Mouse (Mus musculus): ENCODE results near the gene Asic4. TPM values are rescaled to one million over a fixed set of nuclear protein-coding genes. Genes with fewer than 3 reads are reported as not detected.

Asic4 gene
- total RNA-seq, 2 experiments from 2014 or later: 8.7 to 13.2 TPM

DNA sequence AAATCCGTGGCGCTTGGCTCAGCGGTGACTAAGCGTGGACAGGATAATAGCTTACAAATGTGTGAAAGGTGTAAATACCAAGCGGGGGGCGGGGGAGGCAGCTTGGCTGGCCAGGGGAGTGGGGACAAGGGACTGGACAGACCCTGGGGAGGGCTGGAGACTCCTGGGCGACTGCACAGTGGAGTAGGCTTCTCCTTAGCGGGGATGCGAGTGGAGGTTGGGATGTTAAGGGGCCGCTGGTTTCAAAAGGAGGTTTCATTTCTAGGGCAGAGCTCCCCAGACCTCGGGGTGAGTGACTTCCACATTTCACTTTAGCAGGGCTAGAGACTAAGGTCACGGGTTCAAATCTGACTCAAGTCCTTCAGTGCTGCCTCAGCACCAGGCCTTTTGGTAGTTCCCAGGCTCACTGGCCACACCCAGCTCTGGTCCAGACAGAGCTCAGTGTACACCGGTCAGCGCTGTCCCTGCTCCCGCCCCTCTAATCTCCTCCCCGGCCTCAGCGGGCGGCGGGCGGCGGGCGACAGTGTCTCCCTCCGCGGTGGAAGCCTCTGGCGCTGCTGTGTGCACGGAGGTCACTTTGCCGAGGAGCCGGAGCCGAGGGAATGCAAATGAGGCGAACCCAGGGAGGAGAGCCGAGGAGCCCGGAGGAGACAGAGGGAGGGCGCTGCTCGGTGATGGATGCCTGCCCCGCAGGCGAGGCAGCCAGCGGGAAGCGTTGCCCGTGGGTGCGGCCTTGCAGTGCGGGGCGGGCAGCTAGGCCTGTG is 8.0 kb downstream of the Asic4 start:
- H3K27ac ChIP-seq: peak overlapping the region; percentile 88
- intact Hi-C loops (cut with DNase I): loop anchor here (2.0 kb wide), 1 partner anchor 13 kb away; no protein-coding TSS in a partner anchor
- DNase-seq (ENCODE audit: extremely low spot score in 1 of 2, low spot score in 2 of 2): peak; percentile 57 to 62
- no peak; the same call in 1 of the 2 replicates for TF ChIP-seq CTCF (IDR thresholded peaks at IDR 0.05)
- H3K4me3 ChIP-seq: peak overlapping the region; percentile 43

DNA sequence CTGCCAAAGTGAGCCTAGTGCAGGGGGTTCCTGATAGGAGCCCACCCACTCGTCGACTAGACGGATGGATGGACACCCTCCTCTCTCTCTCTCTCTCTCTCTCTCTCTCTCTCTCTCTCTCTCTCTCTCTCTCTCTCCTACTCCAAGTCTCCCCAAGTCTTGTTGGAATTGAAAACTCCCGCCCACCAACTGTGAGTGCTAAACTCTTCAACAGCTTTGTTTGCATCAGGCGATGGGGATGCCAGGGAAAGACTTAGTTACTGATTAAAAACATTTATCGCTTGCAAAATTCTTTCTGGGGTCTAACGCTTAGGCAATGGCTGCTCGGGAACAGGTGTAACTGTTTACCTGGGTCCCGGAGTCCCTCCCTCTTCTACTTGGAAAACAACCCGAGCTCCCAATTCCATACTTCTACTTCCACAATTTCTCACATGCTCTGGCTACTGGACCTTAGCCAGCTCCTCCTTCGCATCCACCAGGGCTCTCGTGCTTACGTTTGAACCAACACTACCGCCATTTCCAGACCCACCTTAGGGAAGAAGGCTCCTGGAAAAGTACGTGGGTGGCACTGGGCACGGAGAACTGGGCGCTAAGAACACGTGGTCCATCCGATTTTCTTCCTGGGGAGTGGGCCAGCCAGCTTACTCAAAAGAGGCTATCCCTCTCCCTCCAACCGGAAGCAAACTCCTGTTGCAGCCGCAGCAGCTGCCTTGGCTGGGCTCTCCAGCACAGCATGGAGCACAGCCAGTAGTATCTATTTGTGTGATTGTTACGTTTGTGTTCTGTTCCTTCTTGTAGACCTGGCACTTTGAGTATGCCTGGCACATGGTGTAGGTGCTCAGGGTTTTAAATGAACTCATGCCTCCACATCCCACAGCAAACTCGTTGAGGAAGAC is 8.8 kb downstream of the Asic4 start:
- peak overlapping the region; percentile 88 for H3K27ac ChIP-seq
- TF ChIP-seq CTCF (IDR thresholded peaks at IDR 0.05): no peak
- intact Hi-C loops (cut with DNase I): loop anchor here (2.0 kb wide), 1 partner anchor 14 kb away; no protein-coding TSS in a partner anchor
- H3K4me3 ChIP-seq: peak overlapping the region; percentile 43
- DNase-seq (ENCODE audit: extremely low spot score in 1 of 2, low spot score in 2 of 2): peak in 1 of 2 experiments; percentile 70

DNA sequence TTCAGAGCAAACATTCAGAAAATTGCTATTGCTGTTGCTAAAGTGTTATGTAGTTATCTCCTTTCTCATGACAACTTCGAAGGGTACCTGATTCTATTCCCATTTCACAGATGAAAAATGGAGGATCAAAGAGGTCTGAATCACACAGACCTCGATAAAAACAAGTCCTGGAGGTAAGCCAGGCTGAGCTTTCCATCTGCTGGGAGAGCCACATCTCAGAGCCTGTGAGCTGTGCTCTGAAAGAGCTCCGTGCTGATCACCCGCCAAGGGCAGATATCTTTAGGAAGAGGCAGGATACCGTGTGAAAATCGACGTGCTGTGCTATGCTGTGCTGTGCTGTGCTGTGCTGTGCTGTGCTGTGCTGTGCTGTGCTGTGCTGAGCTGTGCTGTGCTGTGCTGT is 10.1 kb downstream of the Asic4 start:
- no peak overlapping the region for H3K27ac ChIP-seq
- H3K4me3 ChIP-seq: no peak overlapping the region
- DNase-seq (ENCODE audit: extremely low spot score in 1 of 2, low spot score in 2 of 2): no peak
- intact Hi-C loops (cut with DNase I): no loop called here
- no peak for TF ChIP-seq CTCF (IDR thresholded peaks at IDR 0.05)

GRCm38 (mm10) chr1:75462636-75463035 is 12.4 kb downstream of the Asic4 start:
- TF ChIP-seq CTCF (IDR thresholded peaks at IDR 0.05): no peak
- intact Hi-C loops (cut with DNase I): no loop called here
- DNase-seq (ENCODE audit: extremely low spot score in 1 of 2, low spot score in 2 of 2): no peak
- no peak overlapping the region for H3K27ac ChIP-seq
- no peak overlapping the region for H3K4me3 ChIP-seq

- Histone ChIP-seq H3K4me3 (no peak overlapping the region), H3K27ac (no peak overlapping the region)
- DNase-seq (ENCODE audit: extremely low spot score in 1 of 2, low spot score in 2 of 2): no peak
- TF ChIP-seq CTCF (IDR thresholded peaks at IDR 0.05): no peak
- intact Hi-C loops (cut with DNase I): no loop called here
Measured at GRCm38 (mm10) chr1:75463652-75464204, 13.5 kb downstream of the Asic4 start.

- intact Hi-C loops (cut with DNase I): loop anchor here (1.0 kb wide), 2 partner anchors 22 to 124 kb away; no protein-coding TSS in a partner anchor
- no peak overlapping the region for H3K4me3 ChIP-seq
- H3K27ac ChIP-seq: no peak overlapping the region
- peak; percentile 85 for TF ChIP-seq CTCF (IDR thresholded peaks at IDR 0.05)
- peak; percentile 82 to 85 for DNase-seq (ENCODE audit: extremely low spot score in 1 of 2, low spot score in 2 of 2)
Measured at GRCm38 (mm10) chr1:75467215-75467927, 17.1 kb downstream of the Asic4 start.

GRCm38 (mm10) chr1:75469287-75469825 is 19.1 kb downstream of the Asic4 start:
- no peak for DNase-seq (ENCODE audit: extremely low spot score in 1 of 2, low spot score in 2 of 2)
- Histone ChIP-seq H3K4me3 (no peak overlapping the region), H3K27ac (no peak overlapping the region)
- no peak for TF ChIP-seq CTCF (IDR thresholded peaks at IDR 0.05)
- intact Hi-C loops (cut with DNase I): no loop called here

GRCm38 (mm10) chr1:75476441-75476840 is 26.2 kb downstream of the Asic4 start:
- DNase-seq (ENCODE audit: extremely low spot score in 1 of 2, low spot score in 2 of 2): no peak
- H3K27ac ChIP-seq: no peak overlapping the region
- H3K4me3 ChIP-seq: no peak overlapping the region
- intact Hi-C loops (cut with DNase I): loop anchor here (5.0 kb wide), 1 partner anchor 89 kb away; no protein-coding TSS in a partner anchor
- no peak for TF ChIP-seq CTCF (IDR thresholded peaks at IDR 0.05)

GRCm38 (mm10) chr1:75477264-75477965 is 27.2 kb downstream of the Asic4 start:
- peak; percentile 81 for TF ChIP-seq CTCF (IDR thresholded peaks at IDR 0.05)
- peak overlapping the region; percentile 87 for H3K4me3 ChIP-seq
- no peak overlapping the region for H3K27ac ChIP-seq
- intact Hi-C loops (cut with DNase I): loop anchor here (5.0 kb wide), 1 partner anchor 90 kb away; no protein-coding TSS in a partner anchor
- peak; percentile 81 to 84 for DNase-seq (ENCODE audit: extremely low spot score in 1 of 2, low spot score in 2 of 2)

- DNase-seq (ENCODE audit: extremely low spot score in 1 of 2, low spot score in 2 of 2): no peak
Measured at GRCm38 (mm10) chr1:75477966-75478290, 27.7 kb downstream of the Asic4 start.

More at GRCm38 (mm10) chr1:75477966-75478290, 27.7 kb downstream of the Asic4 start:
- Histone ChIP-seq H3K4me3 (peak overlapping the region; percentile 87), H3K27ac (no peak overlapping the region; the same call in 1 of the 2 replicates)
- no peak for TF ChIP-seq CTCF (IDR thresholded peaks at IDR 0.05)
- intact Hi-C loops (cut with DNase I): loop anchor here (2.0 to 5.0 kb wide), 4 partner anchors 81 to 119 kb away; no protein-coding TSS in a partner anchor

Data from left cerebral cortex, adult 2 months (tissue).